Mouse (Mus musculus): ENCODE results near the gene Tspan12. TPM values are rescaled to one million over a fixed set of nuclear protein-coding genes. Genes with fewer than 3 reads are reported as not detected.
"Not testable (repeated sequence)": the region's sequence is repeated elsewhere in the genome, so short reads cannot be mapped to it uniquely, and the experiment has no call there.

The Tspan12 gene
- total RNA-seq, 2 experiments from 2014 or later: 7.1 to 15.5 TPM

- intact Hi-C loops (cut with DNase I): no loop called here
- no peak for TF ChIP-seq CTCF (IDR thresholded peaks at IDR 0.05)
- Histone ChIP-seq H3K27ac (no peak overlapping the region), H3K4me3 (no peak overlapping the region)
- DNase-seq: no peak
Observed at GRCm38 (mm10) chr6:21790550-21791086, 61.7 kb downstream of the Tspan12 start.

- DNase-seq: no peak
- TF ChIP-seq CTCF (IDR thresholded peaks at IDR 0.05): no peak
- intact Hi-C loops (cut with DNase I): no loop called here
- Histone ChIP-seq H3K4me3 (no peak overlapping the region), H3K27ac (no peak overlapping the region)
Observed at GRCm38 (mm10) chr6:21790036-21790435, 62.3 kb downstream of the Tspan12 start.

GRCm38 (mm10) chr6:21789582-21789981 lies 62.7 kb downstream of the Tspan12 start:
- H3K27ac ChIP-seq; intact Hi-C loops (cut with DNase I); DNase-seq; H3K4me3 ChIP-seq: not testable (repeated sequence)

GRCm38 (mm10) chr6:21787757-21788156 lies 64.6 kb downstream of the Tspan12 start:
- intact Hi-C loops (cut with DNase I): no loop called here
- H3K4me3 ChIP-seq: no peak overlapping the region
- TF ChIP-seq CTCF (IDR thresholded peaks at IDR 0.05): no peak
- H3K27ac ChIP-seq: no peak overlapping the region
- no peak for DNase-seq

- TF ChIP-seq CTCF (IDR thresholded peaks at IDR 0.05): no peak
- no peak for DNase-seq
- H3K4me3 ChIP-seq: no peak overlapping the region
- intact Hi-C loops (cut with DNase I): no loop called here
- H3K27ac ChIP-seq: no peak overlapping the region
Observed at GRCm38 (mm10) chr6:21787274-21787673, 65.0 kb downstream of the Tspan12 start.

- intact Hi-C loops (cut with DNase I): no loop called here
- no peak for TF ChIP-seq CTCF (IDR thresholded peaks at IDR 0.05)
- DNase-seq: no peak
- Histone ChIP-seq H3K4me3 (no peak overlapping the region), H3K27ac (no peak overlapping the region)
Observed at GRCm38 (mm10) chr6:21774213-21774916, 78.0 kb downstream of the Tspan12 start.

- no peak for DNase-seq
- Histone ChIP-seq H3K4me3 (no peak overlapping the region), H3K27ac (0 out of 2 replicates have a peak overlapping the region, but pooled peaks have one; percentile 66)
- intact Hi-C loops (cut with DNase I): no loop called here
- no peak for TF ChIP-seq CTCF (IDR thresholded peaks at IDR 0.05)
Observed at GRCm38 (mm10) chr6:21769447-21769809, 82.9 kb downstream of the Tspan12 start.

- no peak for TF ChIP-seq CTCF (IDR thresholded peaks at IDR 0.05)
- H3K4me3 ChIP-seq: no peak overlapping the region
- H3K27ac ChIP-seq: peak overlapping the region; percentile 66
- intact Hi-C loops (cut with DNase I): no loop called here
- DNase-seq: no peak
Observed at GRCm38 (mm10) chr6:21768745-21769446, 83.4 kb downstream of the Tspan12 start.

- Histone ChIP-seq H3K27ac (no peak overlapping the region), H3K4me3 (no peak overlapping the region)
- no peak for TF ChIP-seq CTCF (IDR thresholded peaks at IDR 0.05)
- no peak for DNase-seq
- intact Hi-C loops (cut with DNase I): no loop called here
Observed at GRCm38 (mm10) chr6:21767787-21768221, 84.5 kb downstream of the Tspan12 start.

- no peak overlapping the region for H3K27ac ChIP-seq
- no peak overlapping the region for H3K4me3 ChIP-seq
Observed at GRCm38 (mm10) chr6:21747536-21747935, 104.8 kb downstream of the Tspan12 start.

GRCm38 (mm10) chr6:21744615-21745266 lies 107.6 kb downstream of the Tspan12 start:
- H3K4me3 ChIP-seq: no peak overlapping the region
- intact Hi-C loops (cut with DNase I): no loop called here
- DNase-seq: no peak
- no peak overlapping the region for H3K27ac ChIP-seq
- TF ChIP-seq CTCF (IDR thresholded peaks at IDR 0.05): no peak

More at GRCm38 (mm10) chr6:21747536-21747935, 104.8 kb downstream of the Tspan12 start:
- no peak for DNase-seq
- intact Hi-C loops (cut with DNase I): no loop called here
- TF ChIP-seq CTCF (IDR thresholded peaks at IDR 0.05): no peak

GRCm38 (mm10) chr6:21740606-21741005 lies 111.7 kb downstream of the Tspan12 start:
- intact Hi-C loops (cut with DNase I): no loop called here
- Histone ChIP-seq H3K4me3 (no peak overlapping the region), H3K27ac (no peak overlapping the region)
- no peak for DNase-seq
- no peak for TF ChIP-seq CTCF (IDR thresholded peaks at IDR 0.05)

GRCm38 (mm10) chr6:21722238-21722637 lies 130.1 kb downstream of the Tspan12 start:
- DNase-seq: no peak
- Histone ChIP-seq H3K27ac (no peak overlapping the region), H3K4me3 (no peak overlapping the region)
- no peak for TF ChIP-seq CTCF (IDR thresholded peaks at IDR 0.05)
- intact Hi-C loops (cut with DNase I): no loop called here

Other genes starting within 250 kb of the Tspan12 start
- gene Ing3, start 97.1 kb upstream of the Tspan12 start, total RNA-seq (2021): 1 to 10 TPM; 9.1 to 9.8 TPM
- 10 to 100 TPM; 22.4 to 24.5 TPM for gene Cped1, start 133.4 kb upstream of the Tspan12 start, total RNA-seq (2021)